Mouse (Mus musculus) heart, adult 9 months (tissue): ENCODE measurements around the gene Cptp.

Experiments used
- DNase-seq, 2 experiments: peaks; one replicate each; pipeline ENCODE4 v3.0.0; 2022; ENCODE audit warnings: low spot score in 2 of 2

Gene Cptp

DNA sequence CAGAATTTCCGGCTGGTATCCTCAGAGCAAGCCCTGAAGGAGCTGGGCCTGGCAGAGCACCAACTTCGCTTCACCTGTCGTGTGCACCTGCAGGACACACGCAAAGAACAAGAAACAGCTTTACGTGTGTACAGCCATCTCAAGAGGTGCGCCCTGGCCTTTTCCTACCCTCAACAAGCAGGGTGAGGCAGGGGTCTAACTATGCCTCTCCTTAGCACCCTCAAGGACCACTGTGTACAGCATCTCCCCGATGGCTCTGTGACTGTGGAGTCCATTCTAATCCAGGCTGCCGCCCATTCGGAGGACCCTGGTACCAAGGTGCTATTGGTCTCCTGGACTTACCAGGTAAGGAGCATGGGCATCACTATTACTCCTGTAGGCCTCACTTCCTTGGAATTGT, 18.9 kb upstream of the Cptp start:
- DNase-seq: no peak

DNA sequence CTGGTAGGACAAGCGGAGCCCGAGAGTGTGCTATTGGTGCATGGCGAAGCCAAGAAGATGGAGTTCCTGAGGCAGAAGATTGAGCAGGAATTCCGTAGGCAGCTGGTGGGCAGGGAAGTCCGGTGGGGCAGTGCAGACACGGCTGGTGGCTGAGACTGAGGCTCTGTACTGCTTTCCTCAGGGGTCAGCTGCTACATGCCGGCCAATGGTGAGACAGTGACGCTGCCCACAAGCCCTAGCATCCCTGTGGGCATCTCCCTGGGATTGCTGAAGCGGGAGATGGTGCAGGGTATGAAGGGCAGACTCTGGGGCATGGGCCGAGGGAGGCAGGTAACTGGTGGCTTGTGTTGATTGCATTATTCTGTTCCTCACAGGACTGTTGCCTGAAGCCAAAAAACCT, 18.4 kb upstream of the Cptp start:
- no peak for DNase-seq

DNA sequence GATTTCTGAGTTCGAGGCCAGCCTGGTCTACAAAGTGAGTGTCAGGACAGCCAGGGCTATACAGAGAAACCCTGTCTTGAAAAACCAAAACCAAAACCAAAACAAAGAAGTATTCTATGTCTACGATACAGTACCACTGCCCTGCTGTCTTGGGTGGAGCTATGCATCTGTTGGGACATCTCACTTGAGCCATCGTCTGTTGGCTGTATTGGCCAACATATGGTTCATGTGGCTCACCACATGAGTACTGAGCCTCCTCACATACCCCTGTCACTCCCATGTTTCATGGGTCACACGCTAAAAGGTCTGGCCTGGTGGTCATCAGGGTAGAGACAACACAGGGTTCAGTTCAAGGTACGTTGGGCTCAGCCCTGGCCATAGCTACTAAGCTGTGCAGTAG, 17.1 kb upstream of the Cptp start:
- no peak for DNase-seq

DNA sequence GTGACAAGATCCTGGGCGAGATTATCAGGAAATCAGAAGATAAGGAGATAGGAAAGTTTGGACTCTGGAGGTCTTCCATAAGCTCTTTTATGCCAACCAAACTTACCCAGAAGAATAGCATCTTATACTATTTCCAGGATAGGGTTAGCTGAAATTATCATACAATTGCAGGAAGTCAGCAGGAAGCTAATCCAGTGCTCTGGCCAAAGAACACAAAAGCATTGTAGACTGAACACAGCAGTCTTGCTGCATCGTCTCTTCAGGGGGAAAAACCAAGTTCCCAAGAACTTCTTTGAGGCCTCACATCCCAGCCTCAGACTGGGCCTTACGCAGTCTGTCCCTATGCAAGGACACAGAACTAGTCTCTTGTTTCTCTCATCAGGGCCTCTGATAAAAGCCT, 14.3 kb upstream of the Cptp start:
- peak in 1 of 2 experiments; percentile 32 for DNase-seq

DNA sequence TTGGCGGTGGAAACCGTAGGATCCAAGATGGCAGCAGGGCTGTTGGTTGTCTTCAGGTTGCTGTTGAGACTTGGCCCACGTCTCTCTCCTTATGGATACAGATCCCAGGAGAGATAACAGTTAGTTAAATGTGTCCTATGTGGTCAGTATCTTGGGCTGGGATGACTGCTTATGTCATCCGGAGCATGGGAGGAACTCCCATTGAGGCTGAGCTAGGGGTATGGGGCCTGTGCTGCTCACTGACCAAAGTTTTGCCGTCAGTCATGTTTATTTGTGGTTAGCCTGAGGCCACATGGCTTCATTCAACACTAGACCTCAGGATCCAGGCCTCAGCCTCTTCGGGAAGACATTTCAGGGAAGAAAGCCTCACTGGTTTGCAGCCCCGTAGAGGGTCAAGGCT, 2.2 kb upstream of the Cptp start:
- no peak for DNase-seq

DNA sequence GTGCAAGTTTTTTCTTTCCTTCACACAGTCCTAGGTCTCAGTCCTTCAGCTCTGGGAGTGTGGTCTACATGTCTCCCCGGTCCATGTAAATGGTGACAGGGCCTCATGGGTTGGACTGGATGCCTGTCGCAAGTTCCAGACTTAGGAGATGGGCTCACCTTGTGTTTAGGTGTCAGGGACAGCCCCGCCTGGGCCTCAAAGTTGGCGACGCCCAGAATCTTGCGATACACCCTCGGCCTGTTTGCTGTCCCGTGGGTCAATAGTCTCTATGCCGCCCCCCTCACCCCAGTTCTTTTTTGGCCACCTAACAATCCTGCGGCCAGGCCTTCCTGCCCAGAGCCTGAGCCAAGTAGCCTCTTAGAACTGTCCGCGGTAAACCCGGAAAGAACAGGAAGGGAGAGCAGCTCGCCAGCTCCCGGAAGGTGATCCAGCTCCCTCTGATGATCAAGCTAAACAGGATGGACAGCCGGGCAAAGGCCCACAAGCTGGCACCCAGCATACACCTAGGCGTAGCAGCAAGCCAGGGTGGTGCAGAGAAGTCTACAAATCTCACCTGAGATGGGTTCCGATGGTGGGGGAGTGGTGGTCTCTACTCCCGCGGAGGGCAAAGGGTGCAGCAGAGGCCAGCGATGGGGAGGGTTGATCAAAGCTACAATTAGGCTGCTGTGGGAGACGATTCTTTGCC, 484 bp downstream of the Cptp start:
- no peak for DNase-seq

DNA sequence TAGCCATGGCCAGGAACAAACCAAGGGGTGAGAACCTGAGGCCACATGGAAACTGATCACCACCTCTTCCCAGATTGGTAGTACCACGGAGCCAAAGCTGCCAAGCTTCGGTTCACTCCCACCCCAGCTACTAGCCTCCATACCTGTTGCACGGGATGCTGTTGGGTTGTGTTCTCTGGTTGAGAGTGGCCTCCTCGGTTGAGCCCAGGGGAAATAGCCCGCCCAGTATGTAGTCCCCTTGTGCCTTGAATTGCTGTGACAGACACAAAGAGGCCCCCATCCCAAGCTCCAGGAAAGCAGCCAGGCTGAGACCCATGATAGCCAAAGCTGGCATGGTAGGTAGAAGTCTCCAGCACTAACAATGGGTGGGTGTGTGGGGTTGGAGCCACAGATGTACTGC, 6.2 kb downstream of the Cptp start, which contains the start of gene Tas1r3:
Gene Tas1r3 (minus strand): TSS at position 362 of the 400 bp plus-strand sequence.
- no peak for DNase-seq

DNA sequence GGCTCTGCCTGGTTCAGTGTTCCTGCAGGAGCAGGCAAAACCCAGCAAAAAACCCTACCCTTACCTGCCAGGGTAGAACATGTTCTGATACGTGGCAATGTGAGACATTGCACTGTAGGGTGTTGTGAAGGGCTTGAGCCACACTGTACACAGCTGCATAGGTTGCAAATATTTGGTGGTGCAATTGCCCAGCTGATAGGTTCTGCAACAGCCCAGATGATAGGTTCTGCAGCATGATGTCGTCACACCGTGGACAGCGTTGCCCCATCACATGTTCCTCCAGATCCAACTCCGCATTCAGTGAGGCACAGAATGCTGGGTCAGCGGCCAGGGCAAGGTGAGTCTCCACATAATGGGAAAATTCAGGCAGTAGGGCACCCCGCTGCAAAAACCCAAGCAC, 7.5 kb downstream of the Cptp start:
- no peak for DNase-seq

DNA sequence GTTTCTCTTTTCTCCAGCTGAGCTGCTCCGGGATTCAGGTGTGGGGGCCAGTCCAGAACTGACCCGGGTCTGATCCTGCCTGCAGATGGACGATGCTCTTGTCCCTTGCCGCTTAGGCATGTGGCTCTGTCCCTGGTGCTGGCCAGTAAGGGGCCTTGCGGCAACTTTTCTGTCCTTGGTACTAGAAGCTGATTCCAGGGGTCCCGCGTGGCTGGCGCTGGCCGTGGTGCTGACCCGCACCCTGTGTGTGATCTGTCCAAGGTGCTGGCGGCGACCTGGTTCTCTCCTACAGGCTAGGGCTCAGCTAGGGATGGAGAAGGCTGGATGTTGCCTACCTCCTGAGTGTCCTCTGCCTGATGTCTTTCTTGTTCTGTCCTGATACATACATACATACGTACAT, 9.9 kb downstream of the Cptp start:
- no peak for DNase-seq

DNA sequence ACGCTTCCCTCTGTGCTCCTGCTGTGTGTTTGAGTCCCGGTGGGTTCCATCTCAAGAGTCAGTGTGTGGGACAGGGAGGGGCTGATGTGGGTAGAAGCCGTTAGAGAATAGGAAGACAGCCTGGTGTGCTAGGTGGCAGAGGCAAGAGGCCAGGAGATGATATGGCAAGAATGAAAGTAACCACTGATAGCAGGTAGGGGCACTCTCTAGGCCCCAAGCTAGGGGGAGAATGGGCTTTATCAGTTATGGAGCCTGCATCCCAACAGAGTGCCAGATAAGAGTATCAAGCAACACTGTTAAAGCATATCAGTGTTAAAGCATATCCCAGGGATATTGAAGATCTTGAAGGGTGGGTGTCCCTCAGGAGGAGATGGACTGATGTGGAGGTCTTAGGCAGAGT, 12.4 kb downstream of the Cptp start:
- DNase-seq: no peak

DNA sequence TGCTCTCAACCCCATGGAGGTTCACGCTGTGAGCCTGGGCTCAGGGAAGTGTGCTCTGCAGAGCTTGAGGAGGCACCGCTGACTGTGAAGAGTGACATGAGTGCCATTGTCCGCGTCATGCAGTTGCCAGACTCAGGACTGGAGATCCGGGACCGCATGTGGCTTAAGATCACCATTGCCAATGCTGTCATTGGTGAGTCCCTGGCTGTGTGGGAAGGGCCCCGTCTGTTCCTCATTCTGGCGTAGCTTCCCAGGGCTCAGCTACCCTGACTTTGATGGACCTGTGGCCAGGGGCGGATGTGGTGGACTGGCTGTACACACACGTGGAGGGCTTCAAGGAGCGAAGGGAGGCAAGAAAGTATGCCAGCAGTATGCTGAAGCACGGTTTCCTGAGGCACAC, 13.2 kb downstream of the Cptp start:
- no peak for DNase-seq

DNA sequence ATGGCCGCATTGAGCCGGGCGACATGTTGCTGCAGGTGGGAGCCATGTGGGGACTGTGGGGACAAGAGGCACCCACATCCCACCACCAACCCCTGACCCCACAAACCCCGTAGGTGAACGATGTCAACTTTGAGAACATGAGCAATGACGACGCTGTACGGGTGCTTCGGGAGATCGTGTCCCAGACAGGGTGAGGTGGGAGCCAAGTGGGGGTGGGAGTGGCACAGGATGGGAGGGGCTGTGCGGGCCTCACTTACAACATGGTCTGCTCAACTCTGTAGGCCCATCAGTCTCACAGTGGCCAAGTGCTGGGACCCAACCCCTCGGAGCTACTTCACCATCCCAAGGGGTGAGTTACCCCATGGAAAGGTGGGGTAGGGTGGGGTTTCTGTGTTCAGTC, 14.2 kb downstream of the Cptp start:
- DNase-seq: no peak

DNA sequence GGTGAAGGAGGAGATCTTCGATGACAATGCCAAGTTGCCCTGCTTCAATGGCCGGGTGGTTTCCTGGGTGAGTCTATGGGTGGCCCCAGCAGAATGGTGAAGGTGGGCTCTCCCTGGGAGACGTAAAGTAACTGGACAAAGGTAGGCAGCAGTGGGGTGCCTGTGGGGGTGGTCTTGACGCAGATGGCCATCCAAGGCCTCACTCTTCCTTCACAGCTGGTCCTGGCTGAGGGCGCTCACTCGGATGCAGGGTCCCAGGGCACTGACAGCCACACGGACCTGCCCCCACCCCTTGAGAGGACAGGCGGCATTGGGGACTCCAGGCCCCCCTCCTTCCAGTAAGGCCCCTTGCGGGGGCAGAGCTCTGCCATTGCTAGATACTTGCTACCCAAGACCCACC, 15.8 kb downstream of the Cptp start:
- DNase-seq: no peak

DNA sequence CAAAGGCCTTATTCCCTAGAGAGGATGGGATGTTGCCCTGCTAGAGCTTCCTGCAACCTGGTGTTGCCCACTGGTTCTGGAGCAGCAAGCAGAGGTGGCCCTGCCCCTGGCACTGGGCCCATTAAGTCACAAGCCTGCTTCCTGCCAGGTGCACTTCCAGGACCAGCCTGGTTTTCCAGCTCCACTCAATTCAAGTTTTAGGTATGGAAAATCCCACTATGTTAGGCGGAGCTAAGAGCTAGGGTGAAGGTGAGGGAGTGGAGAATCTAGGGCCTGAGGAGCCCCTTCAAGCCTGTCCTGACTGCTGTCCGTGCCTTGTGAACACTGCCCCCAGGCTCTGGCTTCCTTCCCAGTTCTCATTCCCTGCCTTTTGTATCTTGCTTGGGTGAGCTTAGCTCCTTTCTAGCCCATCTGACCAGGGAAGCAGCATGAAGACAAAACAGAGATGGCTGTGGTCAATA, 17.3 kb downstream of the Cptp start:
- no peak for DNase-seq

DNA sequence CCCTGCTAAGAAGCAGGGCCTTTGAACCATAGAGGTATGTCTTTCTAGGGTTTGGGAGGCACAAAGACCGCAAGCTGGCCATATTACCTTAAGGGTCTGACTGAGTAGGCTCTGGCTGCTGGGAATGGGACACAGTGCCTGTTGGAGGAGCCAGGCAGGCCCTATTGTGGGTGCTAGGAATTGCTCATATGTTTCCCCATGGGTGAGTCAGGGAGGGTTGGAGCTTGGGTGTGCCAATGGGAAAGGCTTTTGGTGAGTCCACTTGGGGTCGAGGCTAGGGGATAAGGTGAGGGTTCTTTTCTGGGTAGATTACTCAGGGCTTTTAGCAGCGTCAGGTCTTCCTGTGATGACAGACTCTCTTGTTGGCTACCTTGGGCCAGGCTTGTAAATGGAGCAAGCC, 17.9 kb downstream of the Cptp start:
- no peak for DNase-seq

DNA sequence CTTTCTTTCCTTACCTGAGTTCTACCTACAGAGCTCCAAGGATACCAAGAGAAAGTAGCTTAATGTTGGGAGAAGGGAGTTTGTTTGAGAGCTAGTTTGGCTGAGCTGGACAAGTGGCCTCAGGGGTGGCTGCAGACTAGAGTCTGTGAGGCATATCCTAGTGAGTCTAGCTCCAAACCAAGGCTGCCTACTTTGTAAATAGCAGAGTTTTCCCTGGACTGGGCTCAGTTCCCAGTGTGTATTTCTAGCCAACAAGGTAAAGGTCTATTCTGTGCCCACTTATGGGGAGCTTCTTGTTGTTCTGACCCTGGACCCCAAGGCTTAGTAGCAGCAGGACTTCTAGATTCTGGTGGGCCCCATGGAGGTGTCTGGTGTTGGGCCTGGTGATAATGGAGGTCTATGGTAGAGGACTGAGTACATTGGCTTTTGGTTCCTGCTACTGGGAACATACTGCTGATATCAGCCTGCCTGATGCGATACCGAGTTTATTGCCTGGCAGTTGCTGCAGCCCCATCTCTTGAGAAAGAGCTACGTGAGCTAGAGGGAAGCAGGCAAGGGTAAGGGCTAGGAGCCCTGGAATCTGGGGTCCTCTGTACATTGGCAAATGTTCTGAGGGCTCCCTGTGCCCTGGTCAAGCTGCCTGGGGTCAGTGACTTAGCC, 19.3 kb downstream of the Cptp start:
- no peak for DNase-seq

DNA sequence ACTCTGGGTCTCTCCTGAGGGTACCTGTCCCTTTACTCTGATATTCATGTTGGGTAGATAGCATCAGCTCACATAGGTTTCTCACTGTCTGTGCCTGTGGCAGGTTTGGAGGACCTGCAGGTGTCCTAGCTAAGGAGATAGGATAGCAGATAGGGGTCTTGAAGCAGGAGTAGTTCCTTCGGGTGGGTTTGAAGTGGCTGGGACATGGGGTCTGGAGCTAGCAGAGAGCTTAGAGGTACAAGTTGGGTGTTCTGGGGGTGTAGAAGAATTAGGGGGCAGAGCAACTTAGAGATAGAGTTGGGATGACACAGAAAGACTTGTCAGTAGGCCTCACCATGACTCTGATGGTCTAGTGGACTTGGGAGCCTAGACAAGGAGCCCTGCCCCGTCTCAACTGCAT, 19.8 kb downstream of the Cptp start:
- DNase-seq: no peak

DNA sequence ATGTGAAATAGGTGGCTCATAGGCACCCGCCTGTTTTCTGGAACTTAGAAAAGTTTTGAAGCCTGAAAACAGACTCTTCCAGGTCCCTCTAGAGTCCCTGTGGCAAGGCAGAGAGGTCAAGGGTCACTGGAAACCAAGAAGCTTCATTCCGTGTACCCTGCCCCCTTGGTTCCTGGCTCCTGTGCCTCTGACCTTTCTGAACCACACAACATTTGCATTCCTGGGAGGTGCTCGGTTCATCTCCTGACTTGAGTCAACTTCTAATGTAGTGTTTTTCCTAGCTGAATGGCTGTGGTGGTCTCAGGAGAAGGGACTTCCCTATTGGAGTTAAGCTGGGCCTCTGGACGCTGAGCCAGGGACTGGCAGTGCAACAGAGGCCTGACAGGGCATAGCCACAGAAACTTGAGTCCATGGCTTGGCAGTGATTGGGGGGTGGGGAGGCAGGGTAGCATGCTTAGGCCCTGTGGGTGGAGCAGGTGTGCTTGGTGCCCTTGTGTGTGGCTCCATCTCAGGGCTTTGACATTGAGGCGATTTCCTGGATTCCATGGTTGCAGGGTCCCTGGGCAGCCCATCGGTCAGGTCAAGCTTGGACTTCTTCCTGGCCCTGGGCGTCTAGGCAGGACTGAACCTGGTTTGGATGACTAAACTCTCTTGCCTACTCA, 20.7 kb downstream of the Cptp start:
- no peak for DNase-seq

DNA sequence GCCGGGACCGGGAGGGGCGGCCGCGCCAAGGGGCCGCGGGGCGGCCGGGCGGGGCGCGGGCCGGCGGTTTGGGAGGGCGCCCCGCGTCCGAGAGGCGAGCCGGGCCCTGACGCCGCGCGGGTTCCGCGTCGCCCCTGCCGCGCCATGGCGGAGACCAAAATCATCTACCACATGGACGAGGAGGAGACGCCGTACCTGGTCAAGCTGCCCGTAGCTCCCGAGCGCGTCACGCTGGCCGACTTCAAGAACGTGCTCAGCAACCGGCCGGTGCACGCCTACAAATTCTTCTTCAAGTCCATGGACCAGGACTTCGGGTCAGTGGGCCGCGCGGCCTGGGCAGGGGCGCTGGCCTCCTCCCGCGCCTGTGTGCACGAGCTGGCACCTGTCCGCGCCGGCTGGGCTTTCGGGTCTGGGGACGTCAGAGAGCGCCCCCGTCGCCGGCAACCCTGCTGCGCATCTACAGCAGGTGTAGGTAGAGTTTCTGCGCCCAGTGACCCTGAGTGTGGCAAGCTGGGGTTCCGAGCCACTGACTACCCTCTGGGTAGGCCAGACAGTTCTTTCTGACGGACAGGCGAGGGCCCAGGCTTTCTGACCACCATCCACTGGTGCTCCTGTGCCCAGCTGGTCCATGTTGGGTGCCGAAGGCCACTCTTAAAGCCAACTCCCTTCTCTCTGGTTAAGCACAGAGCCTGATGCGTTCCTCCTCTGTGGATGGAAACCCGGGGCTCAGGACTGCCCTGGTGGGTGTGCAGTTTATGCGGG, 21.5 kb downstream of the Cptp start:
- DNase-seq: no peak

DNA sequence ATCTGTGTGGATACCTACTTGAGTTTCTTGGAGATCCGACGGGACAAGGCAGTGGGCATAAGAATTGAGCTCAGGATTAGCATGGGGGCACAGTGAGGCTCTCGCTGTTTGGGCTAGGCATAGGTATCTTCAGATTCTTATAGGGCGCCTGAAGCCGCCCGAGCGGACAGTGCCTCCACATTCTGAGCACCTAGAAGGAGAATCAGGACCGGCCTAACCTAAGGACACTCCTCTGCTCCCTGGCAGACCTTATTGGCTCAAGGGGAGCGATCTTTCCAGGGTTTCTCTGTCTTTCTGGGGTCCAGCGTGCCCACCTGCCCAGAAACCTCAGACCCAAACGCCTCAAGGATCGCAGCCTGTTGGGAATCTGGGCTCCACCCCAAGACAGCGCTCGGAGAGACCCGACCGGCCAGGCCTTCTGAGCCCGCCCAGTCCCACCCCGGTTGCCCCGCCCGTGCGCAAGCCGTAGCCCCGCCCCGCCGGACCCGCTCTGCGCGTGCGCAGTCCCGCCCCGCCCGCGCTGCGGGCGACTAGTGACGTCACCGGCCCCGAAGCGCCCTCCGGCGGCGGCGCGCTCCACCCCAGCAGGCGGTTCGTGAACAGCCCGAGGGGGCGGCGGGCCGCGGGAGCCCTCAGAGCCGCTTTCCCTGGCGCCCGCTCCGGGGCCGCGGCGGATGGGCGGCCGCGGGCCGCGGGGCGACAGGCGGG, 22.2 kb downstream of the Cptp start, which contains the start of gene Dvl1:
Gene Dvl1 (plus strand): TSS at position 532 of the 708 bp plus-strand sequence.
- peak; percentile 90 to 92 for DNase-seq

DNA sequence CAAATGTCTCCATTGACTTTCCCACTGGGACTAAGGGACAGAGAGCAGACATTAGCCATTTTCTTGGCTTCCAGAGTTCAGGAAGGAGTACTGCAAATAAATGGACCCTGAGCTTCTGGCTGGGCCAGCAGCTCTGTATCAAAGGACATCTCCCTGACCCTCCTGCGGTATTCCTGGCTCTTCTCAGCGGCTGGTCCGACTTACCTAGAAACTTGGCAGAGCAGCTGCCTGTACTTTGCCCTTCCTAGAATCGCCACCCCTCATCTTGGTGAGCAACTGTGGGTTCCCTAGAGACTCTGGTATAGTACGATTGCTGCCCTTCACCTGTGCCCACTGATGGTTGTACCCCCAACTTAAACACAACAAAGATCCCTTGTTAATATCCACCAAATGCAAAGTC, 26.0 kb downstream of the Cptp start:
- DNase-seq: no peak
